Mouse (Mus musculus) limb, embryonic 12.5 days (tissue): ENCODE data around the gene Dmxl2. TPM values are rescaled to one million over a fixed set of nuclear protein-coding genes. Genes with fewer than 3 reads are reported as not detected.

ENCODE experiments used
- ATAC-seq: fragments of 200-750 bp; cut with Nextera tagmentation; 2 replicates; pipeline ENCODE4 v1.8.0; 2017; ENCODE audit warnings: low read depth, moderate TSS enrichment; ENCODE audit not compliant: insufficient number of reproducible peaks, insufficient read depth, low FRiP score, low TSS enrichment
- H3K27ac ChIP-seq: fragments of 300-500 bp; sonication (generic); 2 replicates; pipeline ENCODE4 v1.5.1; 2016; ENCODE audit warnings: mild to moderate bottlenecking, moderate library complexity
- H3K27me3 ChIP-seq: fragments of 300-500 bp; sonication (generic); 2 replicates; pipeline ENCODE4 v1.6.1; 2016; ENCODE audit warnings: mild to moderate bottlenecking, moderate library complexity
- H3K36me3 ChIP-seq: fragments of 300-500 bp; sonication (generic); 2 replicates; pipeline ENCODE4 v1.6.1; 2016; ENCODE audit warnings: mild to moderate bottlenecking, moderate library complexity
- H3K4me1 ChIP-seq: fragments of 300-500 bp; sonication (generic); replicated peaks from 2 replicates; pipeline ENCODE4 v1.6.1; 2016
- H3K4me2 ChIP-seq: fragments of 300-500 bp; sonication (generic); 2 replicates; pipeline ENCODE4 v1.6.1; 2016; ENCODE audit warnings: mild to moderate bottlenecking, moderate library complexity
- H3K4me3 ChIP-seq: fragments of 300-500 bp; sonication (generic); replicated peaks from 2 replicates; pipeline ENCODE4 v1.5.1; 2016; ENCODE audit warnings: mild to moderate bottlenecking
- H3K9ac ChIP-seq: fragments of 300-500 bp; sonication (generic); replicated peaks from 2 replicates; pipeline ENCODE4 v1.6.1; 2016; ENCODE audit warnings: mild to moderate bottlenecking, moderate library complexity
- H3K9me3 ChIP-seq: fragments of 300-500 bp; sonication (generic); 2 replicates; pipeline ENCODE4 v1.6.1; 2016; ENCODE audit warnings: mild to moderate bottlenecking, moderate library complexity
- WGBS: fragments of 180-500 bp; shearing (Covaris S2); methylation state at CpG from one replicate; pipeline ENCODE4 v1.1.7; 2016; 5-methylcytosine and 5-hydroxymethylcytosine counted together
- polyA plus RNA-seq: library from polyadenylated mRNA; unstranded; fragments of >200 nt; fragmentation: Nextera tagmentation; extraction: Ambion mirVana; gene quantifications from 2 replicates; pipeline ENCODE4 v1.2.1, GENCODE M21; 2016

Gene Dmxl2
- polyA plus RNA-seq = 5.4 and 7.1 TPM in 2 replicates

GRCm38 (mm10) chr9:54501453-54502110 is at the start of gene Dmxl2:
Dmxl2 (minus strand) TSS chr9:54501626.
- Histone ChIP-seq H3K4me3 (peak within 1 kb of the TSS; percentile 80), H3K27me3 (peaks cover 16% of the 10 kb centered on the region), H3K36me3 (no peaks in the 10 kb centered on the region), H3K4me1 (peaks cover 17% of the 10 kb centered on the region), H3K9me3 (no peaks in the 10 kb centered on the region), H3K4me2 (peak within 1 kb of the TSS; percentile 98), H3K9ac (peak within 1 kb of the TSS; percentile 77), H3K27ac (no peak within 1 kb of the TSS)
- peak; percentile 88 for ATAC-seq
- WGBS = under 1% methylated on average over 99 of the region's 99 CpGs

- Histone ChIP-seq H3K9me3 (no peaks in the 10 kb centered on the region), H3K4me1 (no peaks in the 10 kb centered on the region), H3K27me3 (no peaks in the 10 kb centered on the region), H3K4me3 (no peak overlapping the region), H3K27ac (no peak overlapping the region), H3K36me3 (0 out of 2 replicates have a peak, but pooled peaks cover 10% of the 10 kb centered on the region), H3K4me2 (no peak overlapping the region), H3K9ac (no peak overlapping the region)
- ATAC-seq = no peak
- WGBS = 91% methylated on average over 6 of the region's 6 CpGs
Measured at GRCm38 (mm10) chr9:54549433-54549832, 48.0 kb upstream of the Dmxl2 start.

GRCm38 (mm10) chr9:54547536-54547935 is 46.1 kb upstream of the Dmxl2 start:
- Histone ChIP-seq H3K9me3 (no peaks in the 10 kb centered on the region), H3K4me1 (no peaks in the 10 kb centered on the region; the same call in 1 of the 2 replicates), H3K27ac (no peak overlapping the region), H3K9ac (no peak overlapping the region), H3K36me3 (0 out of 2 replicates have a peak, but pooled peaks cover 10% of the 10 kb centered on the region), H3K4me2 (no peak overlapping the region), H3K4me3 (no peak overlapping the region), H3K27me3 (no peaks in the 10 kb centered on the region)
- WGBS = 23% methylated on average over 5 of the region's 5 CpGs
- no peak for ATAC-seq

GRCm38 (mm10) chr9:54544954-54545315 is 43.5 kb upstream of the Dmxl2 start:
- H3K4me2 ChIP-seq = no peak overlapping the region
- no peaks in the 10 kb centered on the region for H3K27me3 ChIP-seq
- no peak overlapping the region for H3K4me3 ChIP-seq
- 0 out of 2 replicates have a peak, but pooled peaks cover 10% of the 10 kb centered on the region for H3K36me3 ChIP-seq
- WGBS = 91% methylated on average over 4 of the region's 4 CpGs
- no peak overlapping the region for H3K9ac ChIP-seq
- no peaks in the 10 kb centered on the region for H3K9me3 ChIP-seq
- no peak overlapping the region for H3K27ac ChIP-seq
- no peaks in the 10 kb centered on the region; the same call in 1 of the 2 replicates for H3K4me1 ChIP-seq
- ATAC-seq = no peak

- no peak overlapping the region for H3K9ac ChIP-seq
- no peak overlapping the region for H3K27ac ChIP-seq
- 83% methylated on average over 9 of the region's 9 CpGs for WGBS
- H3K36me3 ChIP-seq = 0 out of 2 replicates have a peak, but pooled peaks cover 10% of the 10 kb centered on the region
- H3K9me3 ChIP-seq = no peaks in the 10 kb centered on the region
- no peak overlapping the region for H3K4me2 ChIP-seq
- no peaks in the 10 kb centered on the region for H3K27me3 ChIP-seq
- no peak for ATAC-seq
- H3K4me1 ChIP-seq = no peaks in the 10 kb centered on the region; the same call in 1 of the 2 replicates
- no peak overlapping the region for H3K4me3 ChIP-seq
Measured at GRCm38 (mm10) chr9:54544212-54544953, 43.0 kb upstream of the Dmxl2 start.

GRCm38 (mm10) chr9:54540801-54541200 is 39.4 kb upstream of the Dmxl2 start:
- Histone ChIP-seq H3K27me3 (no peaks in the 10 kb centered on the region), H3K4me1 (no peaks in the 10 kb centered on the region; the same call in 1 of the 2 replicates), H3K9me3 (no peaks in the 10 kb centered on the region), H3K4me2 (no peak overlapping the region), H3K4me3 (no peak overlapping the region), H3K9ac (no peak overlapping the region), H3K36me3 (0 out of 2 replicates have a peak, but pooled peaks cover 6% of the 10 kb centered on the region), H3K27ac (no peak overlapping the region)
- no peak for ATAC-seq
- WGBS = 75% methylated on average over 5 of the region's 5 CpGs

- ATAC-seq = no peak
- 90% methylated on average over 14 of the region's 14 CpGs for WGBS
- Histone ChIP-seq H3K36me3 (no peaks in the 10 kb centered on the region), H3K27me3 (no peaks in the 10 kb centered on the region), H3K4me1 (peaks cover 8% of the 10 kb centered on the region), H3K27ac (no peak within 1 kb of the TSS), H3K4me2 (no peak within 1 kb of the TSS), H3K9me3 (no peaks in the 10 kb centered on the region), H3K4me3 (no peak within 1 kb of the TSS), H3K9ac (no peak within 1 kb of the TSS)
Measured at GRCm38 (mm10) chr9:54538684-54539083, 37.3 kb upstream of the Dmxl2 start, which contains the start of gene Sh2d7. Sh2d7 (plus strand) TSS chr9:54538984.

- Histone ChIP-seq H3K4me2 (no peak overlapping the region), H3K4me3 (no peak overlapping the region), H3K27me3 (no peaks in the 10 kb centered on the region), H3K36me3 (no peaks in the 10 kb centered on the region), H3K4me1 (peaks cover 8% of the 10 kb centered on the region), H3K27ac (no peak overlapping the region), H3K9ac (no peak overlapping the region), H3K9me3 (no peaks in the 10 kb centered on the region)
- WGBS = 92% methylated on average over 3 of the region's 3 CpGs
- ATAC-seq = no peak
Measured at GRCm38 (mm10) chr9:54538244-54538643, 36.8 kb upstream of the Dmxl2 start.

GRCm38 (mm10) chr9:54537480-54537879 is 36.1 kb upstream of the Dmxl2 start:
- 85% methylated on average over 3 of the region's 3 CpGs for WGBS
- no peak for ATAC-seq
- Histone ChIP-seq H3K9ac (no peak overlapping the region), H3K4me2 (no peak overlapping the region), H3K36me3 (no peaks in the 10 kb centered on the region), H3K27ac (no peak overlapping the region), H3K4me1 (peaks cover 8% of the 10 kb centered on the region), H3K9me3 (no peaks in the 10 kb centered on the region), H3K4me3 (no peak overlapping the region), H3K27me3 (no peaks in the 10 kb centered on the region)

- H3K4me3 ChIP-seq = no peak overlapping the region
- no peak for ATAC-seq
- H3K36me3 ChIP-seq = no peaks in the 10 kb centered on the region
- no peak overlapping the region for H3K4me2 ChIP-seq
- H3K27ac ChIP-seq = no peak overlapping the region
- no peak overlapping the region for H3K9ac ChIP-seq
- WGBS = 63% methylated on average over 4 of the region's 4 CpGs
- H3K9me3 ChIP-seq = no peaks in the 10 kb centered on the region
- peaks cover 8% of the 10 kb centered on the region for H3K4me1 ChIP-seq
- no peaks in the 10 kb centered on the region for H3K27me3 ChIP-seq
Measured at GRCm38 (mm10) chr9:54537030-54537429, 35.6 kb upstream of the Dmxl2 start.

GRCm38 (mm10) chr9:54536236-54536635 is 34.8 kb upstream of the Dmxl2 start:
- Histone ChIP-seq H3K4me3 (no peak overlapping the region), H3K36me3 (no peaks in the 10 kb centered on the region), H3K4me2 (no peak overlapping the region), H3K9ac (no peak overlapping the region), H3K27ac (no peak overlapping the region), H3K9me3 (no peaks in the 10 kb centered on the region), H3K27me3 (no peaks in the 10 kb centered on the region), H3K4me1 (peaks cover 8% of the 10 kb centered on the region)
- WGBS = 88% methylated on average over 7 of the region's 7 CpGs
- ATAC-seq = no peak
